Mouse (Mus musculus) C2C12 (cell line): ENCODE measurements at regions not wholly inside any gene's neighbourhood (a gene's known extent, or its start where the extent isn't known, plus 50 kb on each side); places are given as distances from the start of the nearest gene placed in this dataset. TPM values are rescaled to one million over a fixed set of nuclear protein-coding genes. Genes with fewer than 3 reads are reported as not detected.

Source experiments
- H3K27me3 ChIP-seq: one replicate; pipeline ENCODE4 v1.6.1; 2011; ENCODE audit not compliant: control insufficient read depth, insufficient read depth, insufficient read length
- H3K36me3 ChIP-seq: one replicate; pipeline ENCODE4 v1.6.1; 2011; ENCODE audit not compliant: control insufficient read depth, insufficient read depth
- H3K4me3 ChIP-seq: one replicate; pipeline ENCODE4 v1.5.1; 2011; ENCODE audit warnings: mild to moderate bottlenecking, control low read depth; ENCODE audit not compliant: poor library complexity, insufficient read depth, severe bottlenecking
- H3K79me2 ChIP-seq: one replicate; pipeline ENCODE4 v1.6.1; 2011; ENCODE audit not compliant: control insufficient read depth, insufficient read depth
- H3K79me3 ChIP-seq: one replicate; pipeline ENCODE4 v1.6.1; 2011; ENCODE audit warnings: low read depth, control low read depth
- H3ac ChIP-seq: one replicate; pipeline ENCODE3; 2011; ENCODE audit warnings: low read depth; ENCODE audit not compliant: control insufficient read depth, insufficient read length
- CEBPB ChIP-seq: IDR thresholded peaks from one replicate; pipeline ENCODE4 v1.6.1; 2011; ENCODE audit warnings: low read depth, mild to moderate bottlenecking, control low read depth, moderate library complexity
- CTCF ChIP-seq: IDR thresholded peaks from one replicate; pipeline ENCODE4 v1.5.1; 2011; ENCODE audit not compliant: control insufficient read depth, insufficient read depth, insufficient read length
- FOSL1 ChIP-seq: IDR thresholded peaks from one replicate; pipeline ENCODE4 v1.8.0; 2011; ENCODE audit warnings: mild to moderate bottlenecking, low read length; ENCODE audit not compliant: poor library complexity, insufficient read depth, severe bottlenecking
- MAX ChIP-seq: IDR thresholded peaks from one replicate; pipeline ENCODE4 v1.6.1; 2011; ENCODE audit warnings: mild to moderate bottlenecking, control low read depth
- MYOD1 ChIP-seq: IDR thresholded peaks from one replicate; pipeline ENCODE4 v1.6.1; 2011; ENCODE audit warnings: low read depth; ENCODE audit not compliant: control insufficient read depth, insufficient read length
- MYOG ChIP-seq: IDR thresholded peaks from one replicate; pipeline ENCODE4 v1.6.1; 2011; ENCODE audit not compliant: control insufficient read depth, insufficient read length; ENCODE audit errors: extremely low read depth
- USF1 ChIP-seq: IDR thresholded peaks from one replicate; pipeline ENCODE4 v1.6.1; 2011; ENCODE audit warnings: low read depth, mild to moderate bottlenecking, control low read depth, moderate library complexity
- microRNA-seq: library from miRNA; unstranded; fragments of <30 nt; microRNA quantifications from one replicate; pipeline ENCODE4, GENCODE M21; 2019; ENCODE audit warnings: borderline microRNAs expressed

DNA sequence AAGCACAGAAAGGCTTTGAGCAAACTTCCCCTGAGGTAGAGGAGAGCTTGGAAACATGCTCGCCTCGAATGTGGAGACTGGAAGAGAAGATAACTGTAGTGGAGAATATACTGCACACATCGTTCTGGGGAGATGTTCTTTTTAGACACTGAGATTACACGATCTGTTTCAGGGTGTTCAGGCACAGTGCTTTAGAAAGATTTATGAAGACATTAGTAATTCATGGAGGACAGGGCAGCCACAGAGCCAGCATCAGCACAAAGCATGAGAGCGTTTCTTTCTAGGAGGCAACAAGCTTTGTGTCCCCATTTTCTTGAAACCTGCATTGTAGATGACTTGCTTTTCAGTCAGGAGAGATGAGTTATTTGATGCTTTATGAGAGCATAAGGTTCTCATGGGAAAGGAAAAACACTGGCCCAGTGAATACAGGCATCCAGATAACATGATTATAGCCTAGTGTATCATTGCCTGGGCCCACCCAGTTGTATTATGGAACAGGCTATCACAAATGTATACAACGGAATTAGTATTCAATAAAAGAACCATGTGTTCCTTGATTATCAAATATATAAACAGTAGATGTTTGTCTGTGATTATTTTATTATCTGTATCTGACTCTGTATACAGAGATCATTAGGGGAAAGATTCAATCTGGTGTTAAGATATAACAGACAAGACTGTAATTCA is 151.0 kb downstream of the Calcrl start:
- H3K4me3 ChIP-seq = no peak overlapping the region
- TF ChIP-seq CEBPB = no peak
- no peak for TF ChIP-seq MYOG
- no peak for TF ChIP-seq CTCF
- TF ChIP-seq MAX = no peak
- no peak for TF ChIP-seq MYOD1
- TF ChIP-seq FOSL1 = no peak
- no peaks in the 10 kb centered on the region for H3K27me3 ChIP-seq
- H3K79me2 ChIP-seq = no peaks in the 10 kb centered on the region
- no peaks in the 10 kb centered on the region for H3K36me3 ChIP-seq
- H3K79me3 ChIP-seq = no peaks in the 10 kb centered on the region
- H3ac ChIP-seq = no peak overlapping the region

DNA sequence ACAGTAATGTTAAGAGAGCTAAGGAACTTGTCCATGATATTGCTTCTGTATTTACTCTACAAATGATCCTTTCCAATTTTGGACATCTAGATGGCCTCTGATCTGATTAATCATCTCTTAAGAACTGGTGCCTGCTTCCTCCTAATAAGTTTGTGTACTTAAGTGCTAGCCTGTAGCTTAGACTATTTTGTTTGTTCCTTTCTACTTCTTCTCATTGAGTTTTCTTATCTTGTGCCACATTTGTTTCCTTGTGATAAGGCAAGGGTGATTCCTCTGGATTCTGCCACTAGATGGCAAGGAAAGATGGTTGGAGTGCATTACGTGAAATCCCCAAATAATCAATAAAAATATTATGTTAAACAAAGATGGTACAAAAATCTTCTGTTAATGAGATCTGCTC is 148.0 kb downstream of the Calcrl start:
- Histone ChIP-seq H3K4me3 (no peak overlapping the region), H3K79me2 (no peaks in the 10 kb centered on the region), H3K27me3 (no peaks in the 10 kb centered on the region), H3ac (no peak overlapping the region), H3K79me3 (no peaks in the 10 kb centered on the region), H3K36me3 (no peaks in the 10 kb centered on the region)
- TF ChIP-seq MYOD1 = no peak
- no peak for TF ChIP-seq FOSL1
- TF ChIP-seq CTCF = no peak
- no peak for TF ChIP-seq CEBPB
- TF ChIP-seq USF1 = no peak
- no peak for TF ChIP-seq MAX
- TF ChIP-seq MYOG = no peak

Small RNA genes lying in the stretch of these regions (microRNA-seq; reads per million reads assigned to microRNA genes)
- not detected for gene Gm25972
